Mouse (Mus musculus) CH12.LX (cell line): ENCODE data around the gene Myoc.

Source experiments
- BHLHE40 ChIP-seq: IDR thresholded peaks from 2 replicates; pipeline ENCODE4 v1.6.1; 2011; ENCODE audit warnings: mild to moderate bottlenecking, low read depth, low read length, improper control_type of control experiment
- CTCF ChIP-seq, 2 experiments: IDR thresholded peaks in 1 of 2; conservative IDR thresholded peaks in 1 of 2; 2 replicates each; pipeline ENCODE4 v1.5.1; 2011 to 2012; ENCODE audit warnings: low read depth in 2 of 2, low read length in 2 of 2, improper control_type of control experiment in 1 of 2, inconsistent platforms in 1 of 2, mild to moderate bottlenecking in 1 of 2, moderate library complexity in 1 of 2
- JUND ChIP-seq: conservative IDR thresholded peaks from 2 replicates; pipeline ENCODE4 v1.6.1; 2011; ENCODE audit warnings: low read depth, low read length, improper control_type of control experiment
- KAT2A ChIP-seq: IDR thresholded peaks from 2 replicates; pipeline ENCODE4 v1.6.1; 2012; ENCODE audit warnings: low read length, improper control_type of control experiment, inconsistent platforms; ENCODE audit not compliant: insufficient replicate concordance
- POLR2A ChIP-seq: IDR thresholded peaks from 2 replicates; pipeline ENCODE4 v1.6.1; 2011; ENCODE audit warnings: low read depth, mild to moderate bottlenecking, improper control_type of control experiment, low read length

DNA sequence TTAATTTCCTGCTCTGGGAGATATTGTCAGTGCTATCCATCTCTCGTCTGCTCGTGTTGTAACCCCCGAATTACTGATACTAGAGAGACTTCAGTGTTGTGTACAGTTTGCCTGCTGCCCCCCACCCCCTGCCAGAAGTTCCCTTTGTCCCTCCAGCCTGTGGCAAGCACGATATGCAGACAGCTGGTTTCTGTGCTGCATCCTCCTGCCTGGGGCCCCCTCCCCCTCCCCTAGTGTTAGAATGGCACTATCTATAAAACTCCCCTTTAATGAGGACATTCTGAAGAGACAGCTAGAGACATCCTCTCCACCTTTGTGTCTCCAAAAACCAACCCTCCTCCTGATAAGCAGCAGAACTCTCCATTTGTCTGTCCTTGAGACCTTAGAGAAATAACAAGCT, 15.1 kb upstream of the Myoc start:
- TF ChIP-seq CTCF (conservative IDR thresholded peaks at IDR 0.05 in 1 of 2, IDR thresholded peaks at IDR 0.05 in 1 of 2; ENCODE audit: low read depth in 2 of 2, low read length in 2 of 2) (no peak), BHLHE40 (no peak), KAT2A (no peak), POLR2A (no peak), JUND (no peak)
